Mouse (Mus musculus): ENCODE results near the gene Ppp3r2. TPM values are rescaled to one million over a fixed set of nuclear protein-coding genes. Genes with fewer than 3 reads are reported as not detected.

The Ppp3r2 gene
- polyA plus RNA-seq, 1 experiment from 2014 or later, result 0.14 TPM

DNA sequence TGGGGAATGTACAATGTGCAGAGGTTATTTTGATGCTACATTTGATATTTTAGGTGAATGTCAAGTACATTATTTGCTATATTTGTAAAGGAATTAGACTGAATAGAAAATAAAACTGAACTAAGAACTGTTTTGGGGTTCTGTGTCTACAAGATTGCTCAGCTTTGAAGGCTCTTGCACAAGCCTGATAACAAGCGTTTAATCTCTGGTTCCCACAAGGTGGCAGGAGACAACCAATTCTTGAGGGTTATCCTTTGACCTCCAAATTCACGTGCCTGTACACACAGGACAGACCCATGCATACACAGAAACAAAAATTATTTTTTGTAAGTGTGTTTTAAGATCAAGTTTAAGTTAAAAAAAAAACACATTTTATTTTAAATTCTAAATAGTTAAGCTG is 41.9 kb downstream of the Ppp3r2 start:
- Histone ChIP-seq H3K4me1 (no peaks in the 10 kb centered on the region), H3K4me2 (replicated peaks) (no peak overlapping the region), H3K27ac (no peak overlapping the region), H3K27me3 (replicated peaks) (no peaks in the 10 kb centered on the region), H3K9me3 (no peaks in the 10 kb centered on the region), H3K9ac (no peak overlapping the region), H3K36me3 (peaks cover 69% of the 10 kb centered on the region), H3K4me3 (no peak overlapping the region)
- ATAC-seq (ENCODE audit: low FRiP score, low read depth), result no peak
- WGBS, result 80% methylated on average over 2 of the region's 2 CpGs

DNA sequence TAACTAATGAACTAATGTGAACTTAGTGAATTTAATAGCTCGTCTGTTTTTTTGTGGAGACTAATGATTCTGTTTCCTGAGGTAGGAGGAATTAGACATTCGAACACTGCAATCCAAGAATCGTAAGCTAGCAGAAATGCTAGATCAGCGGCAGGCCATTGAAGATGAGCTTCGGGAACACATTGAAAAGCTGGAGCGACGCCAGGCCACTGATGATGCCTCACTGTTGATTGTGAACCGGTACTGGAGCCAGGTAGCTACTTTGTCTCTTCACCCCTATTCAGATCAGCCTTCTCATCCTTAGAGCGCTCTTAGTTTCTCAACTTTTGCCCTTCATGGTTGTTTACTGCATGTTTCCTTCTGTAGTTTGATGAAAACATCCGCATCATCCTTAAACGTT is 44.0 kb downstream of the Ppp3r2 start:
- Histone ChIP-seq H3K4me1 (peaks cover 4% of the 10 kb centered on the region; the same call in 1 of the 2 replicates), H3K9ac (no peak overlapping the region), H3K4me3 (no peak overlapping the region), H3K9me3 (no peaks in the 10 kb centered on the region), H3K27me3 (replicated peaks) (no peaks in the 10 kb centered on the region), H3K36me3 (peaks cover 58% of the 10 kb centered on the region), H3K27ac (no peak overlapping the region), H3K4me2 (replicated peaks) (no peak overlapping the region)
- 96% methylated on average over 11 of the region's 11 CpGs for WGBS
- no peak for ATAC-seq (ENCODE audit: low FRiP score, low read depth)

DNA sequence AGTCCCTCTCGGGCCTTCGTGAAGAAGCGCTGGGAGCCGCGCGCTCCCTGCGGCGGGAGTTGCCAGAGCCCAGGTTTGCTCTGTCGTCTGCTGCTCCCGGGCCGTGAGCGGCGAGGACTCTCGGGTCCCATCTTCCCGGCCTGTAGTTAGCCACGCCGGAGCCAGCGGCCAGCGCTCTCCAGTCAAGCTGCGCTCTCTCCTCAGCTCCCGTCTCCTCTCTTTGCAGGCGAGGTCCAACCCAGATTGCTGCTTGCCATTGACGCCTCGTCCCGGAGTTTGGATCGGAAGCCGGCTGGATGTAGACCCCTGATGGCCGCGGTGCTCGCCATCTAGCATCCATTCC is 49.7 kb downstream of the Ppp3r2 start:
- H3K9me3 ChIP-seq, result no peaks in the 10 kb centered on the region
- peak; percentile 80 for ATAC-seq (ENCODE audit: low FRiP score, low read depth)
- under 1% methylated on average over 30 of the region's 30 CpGs for WGBS
- peak overlapping the region; percentile 81 for H3K4me3 ChIP-seq
- peaks cover 19% of the 10 kb centered on the region for H3K36me3 ChIP-seq
- H3K9ac ChIP-seq, result peak overlapping the region; percentile 81
- H3K4me2 ChIP-seq (replicated peaks), result peak overlapping the region; percentile 81
- H3K27ac ChIP-seq, result peak overlapping the region; percentile 76
- H3K27me3 ChIP-seq (replicated peaks), result no peaks in the 10 kb centered on the region
- peaks cover 4% of the 10 kb centered on the region; the same call in 1 of the 2 replicates for H3K4me1 ChIP-seq

DNA sequence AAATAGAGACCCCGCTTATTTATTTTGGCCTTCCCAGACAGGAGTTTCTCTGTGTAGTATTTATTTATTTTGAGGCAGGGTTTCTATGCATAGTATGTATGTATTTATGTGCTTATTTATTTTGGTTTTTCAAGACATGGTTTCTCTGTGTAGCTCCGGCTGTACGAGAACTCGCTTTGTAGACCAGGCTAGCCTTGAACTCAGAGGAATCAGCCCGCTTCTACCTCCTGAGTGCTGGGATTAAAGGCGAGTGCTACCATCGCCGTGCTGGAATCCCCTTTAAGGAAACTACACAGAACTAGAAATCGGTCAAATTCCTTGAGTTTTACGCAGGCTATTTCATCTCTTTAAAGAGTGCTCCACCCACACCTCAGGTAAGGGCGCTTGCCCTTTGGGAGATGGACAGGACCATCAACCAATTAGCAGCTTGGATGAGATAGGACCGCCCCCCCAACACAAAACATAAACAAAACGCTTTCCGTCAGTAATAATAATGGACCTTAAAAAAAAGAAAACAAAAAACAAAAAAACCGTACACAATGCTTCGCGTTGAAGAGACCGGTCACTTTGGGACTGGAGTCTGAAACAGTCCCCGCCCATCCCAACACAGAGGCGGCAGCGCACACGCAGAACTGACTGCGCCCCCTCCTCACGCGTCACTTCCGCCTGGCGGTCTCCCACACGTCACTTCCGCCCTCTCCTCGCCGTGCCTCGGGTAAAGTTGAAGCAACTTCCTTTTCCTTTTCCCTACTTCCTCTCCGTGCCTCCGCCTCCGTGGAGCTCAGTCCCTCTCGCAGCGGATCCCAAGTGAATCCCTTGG is 50.3 kb downstream of the Ppp3r2 start, which contains the start of gene Rnf20:
Gene Rnf20 (plus strand): TSS at position 688 of the 820 bp plus-strand sequence.
- Histone ChIP-seq H3K9ac (peak within 1 kb of the TSS; percentile 81), H3K36me3 (peaks cover 19% of the 10 kb centered on the region), H3K27ac (peak within 1 kb of the TSS; percentile 76), H3K4me1 (peaks cover 4% of the 10 kb centered on the region; the same call in 1 of the 2 replicates), H3K27me3 (replicated peaks) (no peaks in the 10 kb centered on the region), H3K9me3 (no peaks in the 10 kb centered on the region), H3K4me3 (peak within 1 kb of the TSS; percentile 81), H3K4me2 (replicated peaks) (peak within 1 kb of the TSS; percentile 81)
- peak; percentile 97 for ATAC-seq (ENCODE audit: low FRiP score, low read depth)
- WGBS, result 4% methylated on average over 37 of the region's 37 CpGs

DNA sequence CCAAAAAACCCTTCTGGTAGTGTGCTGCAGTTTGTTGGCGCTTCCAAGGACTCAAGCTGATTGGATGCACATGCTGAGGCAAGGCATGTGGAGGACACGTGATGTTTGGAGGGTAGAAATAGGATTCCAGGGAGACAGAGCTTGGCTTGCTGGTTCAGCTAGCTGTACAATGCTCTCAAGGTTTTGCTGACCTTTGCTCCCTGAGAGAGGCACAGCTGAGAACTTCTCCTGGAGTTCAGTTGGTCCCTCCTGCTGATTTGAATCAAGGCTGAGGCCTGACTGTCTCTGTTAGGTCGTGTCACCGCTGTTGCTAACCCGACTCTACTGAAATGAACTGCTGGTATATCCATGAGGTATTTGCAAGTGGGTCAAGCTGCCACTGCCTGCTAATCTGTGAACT is 52.9 kb downstream of the Ppp3r2 start:
- Histone ChIP-seq H3K4me3 (no peak overlapping the region), H3K4me2 (replicated peaks) (no peak overlapping the region), H3K36me3 (no peaks in the 10 kb centered on the region), H3K9ac (no peak overlapping the region), H3K27me3 (replicated peaks) (no peaks in the 10 kb centered on the region), H3K27ac (no peak overlapping the region), H3K9me3 (no peaks in the 10 kb centered on the region), H3K4me1 (peaks cover 4% of the 10 kb centered on the region; the same call in 1 of the 2 replicates)
- no peak for ATAC-seq (ENCODE audit: low FRiP score, low read depth)
- WGBS, result 80% methylated on average over 5 of the region's 5 CpGs

Other genes with a start within 250 kb of the Ppp3r2 start
- not detected in 2 replicates for gene Acnat1, start 208.1 kb downstream of the Ppp3r2 start, polyA plus RNA-seq (2016; fragmentation: Nextera tagmentation; extraction: Ambion mirVana)
- 0.27 and 0.30 TPM in 2 replicates for gene Baat, start 175.5 kb downstream of the Ppp3r2 start, polyA plus RNA-seq (2016; fragmentation: Nextera tagmentation; extraction: Ambion mirVana)
- 77.3 and 78.3 TPM in 2 replicates for gene Mrpl50, start 160.9 kb downstream of the Ppp3r2 start, polyA plus RNA-seq (2016; fragmentation: Nextera tagmentation; extraction: Ambion mirVana)
- gene Zfp189, start 160.8 kb downstream of the Ppp3r2 start, polyA plus RNA-seq (2016; fragmentation: Nextera tagmentation; extraction: Ambion mirVana), result 12.8 and 14.3 TPM in 2 replicates
- gene Aldob, start 132.5 kb downstream of the Ppp3r2 start, polyA plus RNA-seq (2016; fragmentation: Nextera tagmentation; extraction: Ambion mirVana), result not detected in 2 replicates
- gene Tmem246, start 84.1 kb downstream of the Ppp3r2 start, polyA plus RNA-seq (2016; fragmentation: Nextera tagmentation; extraction: Ambion mirVana), result 33.7 and 34.5 TPM in 2 replicates
- 57.4 and 62.8 TPM in 2 replicates for gene Rnf20, start 50.0 kb downstream of the Ppp3r2 start, polyA plus RNA-seq (2016; fragmentation: Nextera tagmentation; extraction: Ambion mirVana)
- gene Grin3a, start 163.7 kb upstream of the Ppp3r2 start, polyA plus RNA-seq (2016; fragmentation: Nextera tagmentation; extraction: Ambion mirVana), result 4.6 and 4.9 TPM in 2 replicates

Measured in neural tube, embryonic 12.5 days (tissue).